Mouse (Mus musculus) heart, adult 2 months (tissue): ENCODE data around the gene Egln2. TPM values are rescaled to one million over a fixed set of nuclear protein-coding genes. Genes with fewer than 3 reads are reported as not detected.
A peak's percentile ranks its signal among the peaks of the same experiment; 100 is the strongest.

Source experiments
- DNase-seq, 2 experiments: peaks; one replicate each; pipeline ENCODE4 v3.0.0; 2021
- H3K27ac ChIP-seq: fragments of 200-600 bp; 2 replicates; pipeline ENCODE4 v1.8.1; 2022
- H3K27me3 ChIP-seq: fragments of 200-500 bp; 2 replicates; pipeline ENCODE4 v1.6.1; 2012; ENCODE audit warnings: mild to moderate bottlenecking, low read length, inconsistent platforms, mixed read lengths; ENCODE audit not compliant: control insufficient read depth, insufficient read depth
- H3K36me3 ChIP-seq: fragments of 200-500 bp; 2 replicates; pipeline ENCODE4 v1.6.1; 2012; ENCODE audit warnings: low read length, inconsistent platforms; ENCODE audit not compliant: control insufficient read depth, insufficient read depth
- H3K4me1 ChIP-seq: fragments of 200-500 bp; 2 replicates; pipeline ENCODE4 v1.6.1; 2011; ENCODE audit warnings: low read length; ENCODE audit not compliant: control insufficient read depth, insufficient read depth
- H3K4me3 ChIP-seq: fragments of 200-600 bp; 2 replicates; pipeline ENCODE4 v1.8.1; 2022
- H3K79me2 ChIP-seq: fragments of 200-500 bp; replicated peaks from 2 replicates; pipeline ENCODE4 v1.6.1; 2012; ENCODE audit warnings: mild to moderate bottlenecking, inconsistent platforms, low read length, moderate library complexity, mixed read lengths; ENCODE audit not compliant: control insufficient read depth, insufficient read depth
- H3K9ac ChIP-seq: fragments of 200-500 bp; 2 replicates; pipeline ENCODE4 v1.6.1; 2012; ENCODE audit warnings: low read depth, mild to moderate bottlenecking, control low read depth, inconsistent platforms, low read length, mixed read lengths
- CTCF ChIP-seq: fragments of 200-600 bp; IDR thresholded peaks from 2 replicates; pipeline ENCODE4 v1.8.1; 2022; ENCODE audit warnings: antibody characterized with exemption, mild to moderate bottlenecking, moderate library complexity
- EP300 ChIP-seq: fragments of 200-500 bp; IDR thresholded peaks from 2 replicates; pipeline ENCODE4 v1.6.1; 2011; ENCODE audit warnings: low read depth, low read length, control low read depth; ENCODE audit not compliant: insufficient read depth
- POLR2A ChIP-seq: fragments of 200-500 bp; IDR thresholded peaks from 2 replicates; pipeline ENCODE4 v1.6.1; 2011; ENCODE audit warnings: mild to moderate bottlenecking, low read depth, low read length, control low read depth; ENCODE audit not compliant: insufficient read depth
- WGBS: fragments of 180-500 bp; shearing (Covaris S2); methylation state at CpG from one replicate; pipeline ENCODE4 v1.1.7; 2018; 5-methylcytosine and 5-hydroxymethylcytosine counted together
- intact Hi-C: fragments of 180-260 bp; cut with DNase I; formaldehyde crosslinking; loops from one replicate; pipeline ENCODE4 v1.15.1; 2025
- polyA plus RNA-seq: library from polyadenylated mRNA; depleted of rRNA; stranded (reverse); fragments of >200 nt; gene quantifications from 2 replicates; pipeline ENCODE4 v1.2.3, GENCODE M21; 2012
- total RNA-seq, 2 experiments: library from RNA; stranded (reverse); gene quantifications; 2 replicates each; pipeline ENCODE4 v1.2.3; 2021

Egln2 gene
- total and polyA plus RNA-seq, 3 experiments, result 51.8 to 64.4 (median 52.4) TPM

- WGBS, result 61% methylated on average over 3 of the region's 3 CpGs
- no peak for DNase-seq
- TF ChIP-seq POLR2A (no peak), CTCF (no peak), EP300 (no peak)
- Histone ChIP-seq H3K9ac (no peak overlapping the region), H3K4me1 (peaks cover 32% of the 10 kb centered on the region), H3K4me3 (no peak overlapping the region), H3K27me3 (no peaks in the 10 kb centered on the region), H3K36me3 (peaks cover 7% of the 10 kb centered on the region; the same call in 1 of the 2 replicates), H3K79me2 (peaks cover 8% of the 10 kb centered on the region), H3K27ac (peak overlapping the region; percentile 69)
- intact Hi-C loops, result loop anchor here (2.0 to 10.0 kb wide), 3 partner anchors 18 to 314 kb away; partner anchors contain the start of genes Rab4b and Sertad3
These were observed 5.7 kb downstream of the Egln2 start for GRCm38 (mm10) chr7:27160921-27161320.

GRCm38 (mm10) chr7:27159882-27160281, 6.7 kb downstream of the Egln2 start:
- H3K79me2 ChIP-seq, result 0 out of 2 replicates have a peak, but pooled peaks cover 4% of the 10 kb centered on the region
- H3K27ac ChIP-seq, result peak overlapping the region; percentile 69
- intact Hi-C loops, result loop anchor here (2.0 to 10.0 kb wide), 5 partner anchors 19 to 315 kb away; partner anchors contain the start of genes Itpkc, Rab4b and Sertad3
- peaks cover 7% of the 10 kb centered on the region; the same call in 1 of the 2 replicates for H3K36me3 ChIP-seq
- TF ChIP-seq EP300 (peak; percentile 77; the same call in 1 of the 2 replicates), POLR2A (peak; percentile 63), CTCF (peak; percentile 96)
- peak overlapping the region; percentile 15; the same call in 1 of the 2 replicates for H3K9ac ChIP-seq
- peaks cover 32% of the 10 kb centered on the region for H3K4me1 ChIP-seq
- H3K27me3 ChIP-seq, result no peaks in the 10 kb centered on the region
- WGBS, result 8% methylated on average over 8 of the region's 8 CpGs
- DNase-seq, result peak; percentile 85 to 89
- H3K4me3 ChIP-seq, result no peak overlapping the region

GRCm38 (mm10) chr7:27159256-27159655, 7.3 kb downstream of the Egln2 start:
- Histone ChIP-seq H3K4me1 (peaks cover 28% of the 10 kb centered on the region), H3K9ac (no peak overlapping the region), H3K36me3 (peaks cover 7% of the 10 kb centered on the region; the same call in 1 of the 2 replicates), H3K4me3 (no peak overlapping the region), H3K79me2 (no peaks in the 10 kb centered on the region), H3K27me3 (no peaks in the 10 kb centered on the region), H3K27ac (no peak overlapping the region)
- intact Hi-C loops, result loop anchor here (2.0 to 5.0 kb wide), 2 partner anchors 68 to 118 kb away; partner anchors contain the start of gene Itpkc
- WGBS, result 96% methylated on average over 6 of the region's 6 CpGs
- DNase-seq, result no peak
- no peak for TF ChIP-seq CTCF
- no peak for TF ChIP-seq POLR2A
- TF ChIP-seq EP300, result no peak

DNA sequence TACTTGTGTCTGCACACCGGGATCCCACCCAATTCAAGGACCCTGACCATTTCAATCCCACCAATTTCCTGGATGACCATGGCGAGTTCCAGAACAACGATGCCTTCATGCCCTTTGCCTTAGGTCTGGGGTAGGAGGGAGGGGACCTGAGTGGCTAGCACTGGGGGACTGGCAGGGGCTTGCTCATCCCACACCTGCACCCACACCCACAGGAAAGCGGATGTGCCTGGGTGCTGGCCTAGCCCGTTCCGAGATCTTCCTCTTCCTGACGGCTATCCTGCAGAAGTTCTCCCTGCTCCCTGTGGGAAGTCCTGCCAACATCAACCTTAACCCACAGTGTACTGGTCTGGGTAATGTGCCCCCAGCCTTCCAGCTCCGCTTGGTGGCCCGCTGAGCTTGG, 8.4 kb downstream of the Egln2 start:
- H3K27me3 ChIP-seq, result no peaks in the 10 kb centered on the region
- H3K79me2 ChIP-seq, result no peaks in the 10 kb centered on the region
- H3K36me3 ChIP-seq, result peaks cover 3% of the 10 kb centered on the region; the same call in 1 of the 2 replicates
- no peak for DNase-seq
- peaks cover 23% of the 10 kb centered on the region for H3K4me1 ChIP-seq
- no peak overlapping the region for H3K27ac ChIP-seq
- H3K9ac ChIP-seq, result no peak overlapping the region
- intact Hi-C loops, result loop anchor here (2.0 to 5.0 kb wide), 2 partner anchors 69 to 119 kb away; partner anchors contain the start of gene Itpkc
- TF ChIP-seq CTCF (no peak), POLR2A (no peak), EP300 (no peak)
- WGBS, result 80% methylated on average over 9 of the region's 9 CpGs
- no peak overlapping the region for H3K4me3 ChIP-seq

DNA sequence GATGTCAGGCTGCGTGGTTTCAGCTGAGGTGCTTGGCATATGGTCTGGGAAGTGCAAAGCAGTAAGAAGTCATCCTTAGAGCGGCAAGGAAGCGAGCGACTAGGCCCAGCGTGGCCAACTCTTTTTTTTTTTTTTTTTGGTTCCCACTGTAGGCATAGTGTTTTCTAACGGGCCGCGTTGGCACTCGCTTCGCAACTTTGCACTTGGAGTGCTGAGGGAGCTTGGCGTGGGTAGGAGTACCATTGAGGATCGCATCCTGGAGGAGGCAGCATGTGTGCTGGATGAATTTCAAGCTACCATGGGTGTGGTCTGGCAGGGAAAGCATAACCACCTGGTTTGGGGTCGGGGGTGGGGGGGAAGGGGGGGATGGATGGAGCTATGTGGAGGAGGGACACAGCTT, 10.6 kb downstream of the Egln2 start:
- intact Hi-C loops, result loop anchor here (5.0 kb wide), 1 partner anchor 71 kb away; the partner anchor contains the start of gene Itpkc
- no peak for TF ChIP-seq EP300
- TF ChIP-seq CTCF, result no peak
- 75% methylated on average over 13 of the region's 13 CpGs for WGBS
- Histone ChIP-seq H3K4me3 (no peak overlapping the region), H3K4me1 (peaks cover 12% of the 10 kb centered on the region), H3K79me2 (no peaks in the 10 kb centered on the region), H3K27ac (no peak overlapping the region), H3K36me3 (peaks cover 3% of the 10 kb centered on the region; the same call in 1 of the 2 replicates), H3K9ac (no peak overlapping the region), H3K27me3 (no peaks in the 10 kb centered on the region)
- no peak for DNase-seq

GRCm38 (mm10) chr7:27153205-27153764, 13.3 kb downstream of the Egln2 start, which contains the start of gene Cyp2t4:
Gene Cyp2t4, plus strand, starts transcription at chr7:27153714.
- Histone ChIP-seq H3K4me3 (no peak within 1 kb of the TSS), H3K79me2 (no peaks in the 10 kb centered on the region), H3K4me1 (peaks cover 3% of the 10 kb centered on the region), H3K36me3 (no peaks in the 10 kb centered on the region), H3K9ac (peak within 1 kb of the TSS; percentile 25; the same call in 1 of the 2 replicates), H3K27me3 (no peaks in the 10 kb centered on the region), H3K27ac (peak within 1 kb of the TSS; percentile 47)
- intact Hi-C loops, result no loop called here
- 41% methylated on average over 10 of the region's 10 CpGs for WGBS
- peak; percentile 62 to 64 for DNase-seq
- no peak for TF ChIP-seq POLR2A
- TF ChIP-seq EP300, result no peak
- TF ChIP-seq CTCF, result no peak
